Mouse (Mus musculus) neural tube, embryonic 13.5 days (tissue): ENCODE measurements at regions not wholly inside any gene's neighbourhood (a gene's known extent, or its start where the extent isn't known, plus 50 kb on each side); places are given as distances from the start of the nearest gene placed in this dataset.

Source experiments
- ATAC-seq: fragments of 200-750 bp; cut with Nextera tagmentation; 2 replicates; pipeline ENCODE4 v1.8.0; 2017; ENCODE audit warnings: low read depth, mild to moderate bottlenecking, moderate TSS enrichment, moderate library complexity
- H3K27ac ChIP-seq: fragments of 300-500 bp; sonication (generic); replicated peaks from 2 replicates; pipeline ENCODE4 v1.5.1; 2015; ENCODE audit warnings: moderate library complexity, mild to moderate bottlenecking, inconsistent platforms
- H3K27me3 ChIP-seq: fragments of 300-500 bp; sonication (generic); 2 replicates; pipeline ENCODE4 v1.6.1; 2015; ENCODE audit warnings: mild to moderate bottlenecking, inconsistent platforms
- H3K36me3 ChIP-seq: fragments of 300-500 bp; sonication (generic); 2 replicates; pipeline ENCODE4 v1.6.1; 2015; ENCODE audit warnings: mild to moderate bottlenecking, inconsistent platforms
- H3K4me1 ChIP-seq: fragments of 300-500 bp; sonication (generic); replicated peaks from 2 replicates; pipeline ENCODE4 v1.6.1; 2015; ENCODE audit warnings: inconsistent platforms
- H3K4me2 ChIP-seq: fragments of 300-500 bp; sonication (generic); 2 replicates; pipeline ENCODE4 v1.6.1; 2015; ENCODE audit warnings: inconsistent platforms, mild to moderate bottlenecking, moderate library complexity
- H3K4me3 ChIP-seq: fragments of 300-500 bp; sonication (generic); 2 replicates; pipeline ENCODE4 v1.5.1; 2015; ENCODE audit warnings: mild to moderate bottlenecking, inconsistent platforms
- H3K9ac ChIP-seq: fragments of 300-500 bp; sonication (generic); 2 replicates; pipeline ENCODE4 v1.6.1; 2015; ENCODE audit warnings: moderate library complexity, mild to moderate bottlenecking, inconsistent platforms
- H3K9me3 ChIP-seq: fragments of 300-500 bp; sonication (generic); 2 replicates; pipeline ENCODE4 v1.6.1; 2016; ENCODE audit warnings: inconsistent platforms
- WGBS: fragments of 180-500 bp; shearing (Covaris S2); methylation state at CpG from one replicate; pipeline ENCODE4 v1.1.7; 2015; 5-methylcytosine and 5-hydroxymethylcytosine counted together

DNA sequence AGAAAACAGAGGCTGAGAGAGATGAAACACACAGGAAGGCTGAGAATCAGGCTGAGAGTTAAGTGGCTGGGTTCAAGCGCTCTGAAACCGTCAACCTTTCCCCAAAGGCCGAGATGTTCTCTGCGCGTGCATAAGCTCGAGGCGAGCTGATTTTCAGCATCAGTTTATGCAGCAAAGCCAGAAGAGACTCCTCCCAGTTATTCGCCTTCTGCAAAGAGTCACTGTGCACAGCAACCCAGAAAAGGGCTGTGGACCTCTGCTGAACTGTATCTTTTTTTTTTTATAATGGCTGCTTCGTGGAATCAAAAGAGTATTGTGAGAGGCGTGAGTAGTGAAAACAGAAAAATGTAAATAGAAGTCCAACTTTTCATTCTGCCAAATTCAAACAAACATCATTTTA is 413.7 kb downstream of the Wdr11 start:
- no peaks in the 10 kb centered on the region for H3K9me3 ChIP-seq
- H3K4me1 ChIP-seq: peaks cover 16% of the 10 kb centered on the region
- no peak overlapping the region for H3K4me3 ChIP-seq
- 58% methylated on average over 10 of the region's 10 CpGs for WGBS
- no peaks in the 10 kb centered on the region for H3K36me3 ChIP-seq
- H3K27ac ChIP-seq: no peak overlapping the region
- no peak for ATAC-seq
- H3K4me2 ChIP-seq: no peak overlapping the region
- H3K9ac ChIP-seq: no peak overlapping the region
- 0 out of 2 replicates have a peak, but pooled peaks cover 3% of the 10 kb centered on the region for H3K27me3 ChIP-seq

DNA sequence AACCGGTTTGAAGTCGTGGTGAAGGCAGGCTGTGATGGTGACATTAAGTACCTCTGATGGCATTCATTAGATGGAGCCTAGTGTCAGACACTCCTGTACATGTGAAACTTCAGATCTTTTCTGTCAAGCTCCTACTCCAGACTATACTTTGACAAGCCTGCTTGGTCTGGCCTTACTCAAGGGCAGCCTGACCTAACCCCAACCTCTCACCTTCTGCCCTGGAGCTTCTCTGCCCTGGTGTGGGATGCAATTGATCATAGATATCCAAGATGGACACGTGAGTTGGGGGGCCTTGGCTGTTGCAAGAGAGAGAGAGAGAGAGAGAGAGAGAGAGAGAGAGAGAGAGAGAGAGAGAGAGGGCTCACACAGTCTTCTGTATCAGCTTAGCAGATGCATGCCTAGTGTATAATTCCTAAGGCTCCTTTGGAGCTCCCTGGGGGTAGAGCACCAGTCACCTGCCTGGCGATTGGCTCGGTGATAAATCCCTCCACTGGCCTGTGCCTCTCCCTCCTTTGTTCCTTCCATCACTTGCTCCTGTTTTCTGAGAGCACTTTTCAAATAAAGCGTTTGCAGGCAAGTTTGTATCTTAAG is 416.4 kb downstream of the Wdr11 start:
- H3K9me3 ChIP-seq: no peaks in the 10 kb centered on the region
- H3K4me3 ChIP-seq: no peak overlapping the region
- no peak for ATAC-seq
- H3K4me1 ChIP-seq: peaks cover 11% of the 10 kb centered on the region; the same call in 1 of the 2 replicates
- WGBS: 48% methylated on average over 6 of the region's 6 CpGs
- no peak overlapping the region for H3K9ac ChIP-seq
- H3K27ac ChIP-seq: no peak overlapping the region
- H3K4me2 ChIP-seq: no peak overlapping the region
- H3K36me3 ChIP-seq: no peaks in the 10 kb centered on the region
- peaks cover 7% of the 10 kb centered on the region; the same call in 1 of the 2 replicates for H3K27me3 ChIP-seq

DNA sequence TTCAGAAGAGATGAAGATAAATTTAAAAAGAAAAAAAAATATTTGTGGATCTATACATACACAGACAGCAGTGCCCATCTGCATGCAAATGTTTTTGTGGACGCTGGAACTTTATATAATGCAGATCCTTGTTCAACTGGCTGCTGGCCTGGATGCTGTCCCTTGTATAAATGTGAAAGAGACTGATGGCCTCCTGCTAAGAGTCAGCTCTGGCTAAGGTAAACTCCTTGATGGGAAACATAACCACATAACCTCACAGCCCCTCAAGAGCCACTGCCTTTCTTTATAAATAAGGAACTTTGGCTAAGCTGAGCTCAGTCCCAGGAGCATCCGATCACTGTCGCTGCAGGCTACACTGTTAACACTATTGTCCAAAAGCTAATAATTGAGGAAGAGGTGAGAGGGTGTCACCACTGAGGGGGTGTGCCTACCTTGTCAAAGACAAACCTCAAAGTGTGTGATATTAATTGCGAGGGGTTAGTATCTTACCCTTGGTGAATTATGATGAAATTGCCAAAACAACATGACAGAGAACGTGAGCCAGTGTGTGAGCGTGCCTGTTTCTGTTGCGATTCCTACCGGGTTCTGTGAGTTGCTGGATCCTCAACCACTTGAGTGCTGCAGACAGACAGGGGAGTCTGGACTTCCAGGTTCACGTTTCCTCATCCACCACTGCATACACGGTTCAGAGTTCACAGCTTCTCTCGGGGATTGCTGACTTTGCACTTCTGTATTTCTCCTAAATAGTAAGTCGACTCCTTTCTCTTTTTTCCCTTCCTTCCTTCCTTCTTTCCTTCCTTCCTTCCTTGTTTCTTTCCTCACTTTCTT is 417.1 kb downstream of the Wdr11 start:
- no peak overlapping the region for H3K4me3 ChIP-seq
- H3K9me3 ChIP-seq: no peaks in the 10 kb centered on the region
- H3K9ac ChIP-seq: no peak overlapping the region
- no peak overlapping the region for H3K4me2 ChIP-seq
- 64% methylated on average over 12 of the region's 12 CpGs for WGBS
- H3K27me3 ChIP-seq: peaks cover 7% of the 10 kb centered on the region; the same call in 1 of the 2 replicates
- H3K27ac ChIP-seq: no peak overlapping the region
- peaks cover 11% of the 10 kb centered on the region; the same call in 1 of the 2 replicates for H3K4me1 ChIP-seq
- H3K36me3 ChIP-seq: no peaks in the 10 kb centered on the region
- no peak for ATAC-seq

- no peak overlapping the region for H3K27ac ChIP-seq
- ATAC-seq: no peak
- H3K4me2 ChIP-seq: no peak overlapping the region
- no peak overlapping the region for H3K4me3 ChIP-seq
- peaks cover 5% of the 10 kb centered on the region; the same call in 1 of the 2 replicates for H3K27me3 ChIP-seq
- no peaks in the 10 kb centered on the region for H3K36me3 ChIP-seq
- no peak overlapping the region for H3K9ac ChIP-seq
- H3K9me3 ChIP-seq: no peaks in the 10 kb centered on the region
- H3K4me1 ChIP-seq: 0 out of 2 replicates have a peak, but pooled peaks cover 4% of the 10 kb centered on the region
- 83% methylated on average over 8 of the region's 8 CpGs for WGBS
These were observed 420.4 kb downstream of the Wdr11 start for GRCm38 (mm10) chr7:130012067-130012466.

GRCm38 (mm10) chr7:130013109-130013508 is 421.4 kb downstream of the Wdr11 start:
- Histone ChIP-seq H3K4me3 (no peak overlapping the region), H3K9ac (no peak overlapping the region), H3K27ac (no peak overlapping the region), H3K9me3 (no peaks in the 10 kb centered on the region), H3K36me3 (no peaks in the 10 kb centered on the region), H3K27me3 (peaks cover 3% of the 10 kb centered on the region; the same call in 1 of the 2 replicates), H3K4me2 (no peak overlapping the region), H3K4me1 (0 out of 2 replicates have a peak, but pooled peaks cover 4% of the 10 kb centered on the region)
- WGBS: 84% methylated on average over 6 of the region's 6 CpGs
- no peak for ATAC-seq

GRCm38 (mm10) chr7:130014609-130015008 is 422.9 kb downstream of the Wdr11 start:
- ATAC-seq: no peak
- WGBS: 71% methylated on average over 10 of the region's 10 CpGs

DNA sequence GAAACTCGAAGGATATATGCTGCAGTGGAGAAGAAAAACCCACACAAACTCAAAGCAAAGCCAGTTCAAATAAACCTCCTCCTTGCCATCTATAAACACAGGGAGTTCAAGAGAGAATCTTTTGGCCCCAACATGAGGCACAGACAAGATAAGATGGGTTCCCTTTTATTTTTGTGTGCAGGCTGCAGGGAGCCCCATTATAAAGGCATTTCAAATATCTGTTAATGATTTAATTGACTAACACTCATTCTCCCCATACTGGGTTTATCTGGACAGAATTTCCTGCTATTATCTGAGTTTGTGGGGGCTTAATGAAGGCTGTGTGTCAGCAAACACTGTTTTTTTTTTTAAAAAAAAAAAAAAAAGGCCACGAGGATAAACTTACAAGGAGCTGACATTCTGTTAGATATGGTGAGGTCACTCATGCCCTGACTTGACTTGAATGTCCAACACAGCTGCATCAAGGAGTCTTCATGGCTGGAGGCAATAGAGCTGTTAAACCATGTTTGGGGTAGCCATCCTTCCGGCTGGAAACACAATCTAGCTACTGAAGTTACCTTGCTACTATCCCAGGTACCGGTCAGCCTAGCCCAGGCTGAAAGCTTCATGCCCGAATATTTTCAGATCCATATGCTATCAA is 423.8 kb downstream of the Wdr11 start:
- Histone ChIP-seq H3K4me1 (no peaks in the 10 kb centered on the region), H3K27ac (no peak overlapping the region), H3K36me3 (no peaks in the 10 kb centered on the region), H3K9ac (no peak overlapping the region), H3K4me3 (no peak overlapping the region), H3K27me3 (peaks cover 3% of the 10 kb centered on the region; the same call in 1 of the 2 replicates), H3K9me3 (no peaks in the 10 kb centered on the region), H3K4me2 (no peak overlapping the region)
- WGBS: 77% methylated on average over 5 of the region's 5 CpGs
- no peak for ATAC-seq

More at GRCm38 (mm10) chr7:130014609-130015008, 422.9 kb downstream of the Wdr11 start:
- H3K4me2 ChIP-seq: no peak overlapping the region
- H3K27me3 ChIP-seq: peaks cover 3% of the 10 kb centered on the region; the same call in 1 of the 2 replicates
- no peaks in the 10 kb centered on the region for H3K36me3 ChIP-seq
- no peak overlapping the region for H3K4me3 ChIP-seq
- no peaks in the 10 kb centered on the region for H3K9me3 ChIP-seq
- no peak overlapping the region for H3K27ac ChIP-seq
- no peaks in the 10 kb centered on the region for H3K4me1 ChIP-seq
- no peak overlapping the region for H3K9ac ChIP-seq

DNA sequence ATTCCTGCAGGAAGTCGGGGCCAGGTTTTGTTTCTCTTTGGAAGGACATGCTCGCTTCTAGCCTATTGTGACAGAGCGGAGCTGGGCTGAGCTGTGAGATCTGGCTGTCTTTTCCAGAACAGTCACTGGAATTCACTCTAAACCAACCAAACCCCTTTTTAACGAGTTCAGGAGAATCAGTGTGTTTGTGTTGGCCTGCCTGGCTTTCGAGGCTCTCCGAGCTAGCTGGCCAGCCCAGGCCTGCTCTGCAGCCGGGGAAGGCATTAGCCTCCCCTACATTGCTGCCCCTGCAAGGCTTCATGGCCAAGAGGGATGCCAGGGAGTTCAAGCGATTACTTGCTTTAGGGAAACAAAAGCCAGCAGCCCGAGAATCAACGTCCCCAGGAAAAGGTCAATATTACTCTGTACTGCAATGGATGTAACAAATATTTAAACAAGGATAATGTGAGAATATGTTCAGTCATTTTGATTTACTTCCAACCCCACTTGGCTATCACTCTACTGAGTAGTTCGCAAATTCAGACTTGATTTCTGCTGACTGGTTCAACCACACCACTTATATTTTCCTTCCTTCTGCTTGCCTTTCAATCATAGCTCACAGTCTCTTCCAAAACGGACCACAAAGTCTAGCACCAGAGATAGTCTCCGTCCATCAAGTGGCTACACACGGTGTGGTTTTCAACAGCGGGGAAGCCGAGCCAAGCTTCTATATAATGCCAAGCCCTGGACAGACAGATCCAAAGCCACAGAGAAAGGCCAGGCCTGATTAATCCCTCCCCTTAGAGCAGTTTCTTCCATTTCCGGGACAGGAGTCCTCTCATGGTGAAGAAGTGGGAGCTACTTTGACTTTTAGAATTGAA is 424.6 kb downstream of the Wdr11 start:
- no peaks in the 10 kb centered on the region for H3K9me3 ChIP-seq
- H3K27ac ChIP-seq: no peak overlapping the region
- no peak overlapping the region for H3K4me3 ChIP-seq
- ATAC-seq: no peak
- H3K36me3 ChIP-seq: no peaks in the 10 kb centered on the region
- 82% methylated on average over 17 of the region's 17 CpGs for WGBS
- no peaks in the 10 kb centered on the region for H3K4me1 ChIP-seq
- H3K9ac ChIP-seq: no peak overlapping the region
- H3K4me2 ChIP-seq: no peak overlapping the region
- H3K27me3 ChIP-seq: peaks cover 2% of the 10 kb centered on the region; the same call in 1 of the 2 replicates

DNA sequence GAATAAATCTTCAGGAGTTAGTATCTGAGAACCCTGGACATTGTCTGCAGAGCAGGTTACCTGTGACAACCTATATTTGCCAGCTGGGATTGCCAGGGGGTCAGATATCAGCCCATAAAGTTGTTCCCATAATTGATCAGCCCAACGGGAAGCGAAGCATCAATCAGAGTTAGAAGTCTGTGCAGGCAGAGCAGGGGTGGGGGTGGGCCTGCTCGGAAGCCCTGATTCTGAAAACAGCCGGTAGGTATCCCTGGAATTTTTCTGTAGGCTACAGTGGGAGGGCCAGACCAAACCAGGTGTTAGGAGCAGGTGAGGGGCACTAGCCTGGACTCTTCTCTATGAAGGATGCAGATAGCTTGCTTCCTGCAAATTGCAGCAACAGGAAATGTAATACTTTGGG is 427.2 kb downstream of the Wdr11 start:
- no peak for ATAC-seq
- Histone ChIP-seq H3K9ac (no peak overlapping the region), H3K4me1 (no peaks in the 10 kb centered on the region), H3K27ac (no peak overlapping the region), H3K27me3 (no peaks in the 10 kb centered on the region), H3K36me3 (no peaks in the 10 kb centered on the region), H3K4me2 (no peak overlapping the region), H3K9me3 (no peaks in the 10 kb centered on the region), H3K4me3 (no peak overlapping the region)
- WGBS: 52% methylated on average over 4 of the region's 4 CpGs

- Histone ChIP-seq H3K4me3 (no peak overlapping the region), H3K9me3 (no peaks in the 10 kb centered on the region), H3K27ac (no peak overlapping the region), H3K9ac (no peak overlapping the region), H3K4me1 (no peaks in the 10 kb centered on the region), H3K27me3 (no peaks in the 10 kb centered on the region), H3K4me2 (no peak overlapping the region), H3K36me3 (no peaks in the 10 kb centered on the region)
- no peak for ATAC-seq
These were observed 437.3 kb downstream of the Wdr11 start for GRCm38 (mm10) chr7:130028945-130029344.

- no peaks in the 10 kb centered on the region for H3K36me3 ChIP-seq
- WGBS: 85% methylated on average over 4 of the region's 4 CpGs
- H3K4me1 ChIP-seq: no peaks in the 10 kb centered on the region
- no peak overlapping the region for H3K9ac ChIP-seq
- no peak overlapping the region for H3K4me3 ChIP-seq
- no peaks in the 10 kb centered on the region for H3K27me3 ChIP-seq
- no peak for ATAC-seq
- H3K4me2 ChIP-seq: no peak overlapping the region
- no peaks in the 10 kb centered on the region for H3K9me3 ChIP-seq
- H3K27ac ChIP-seq: no peak overlapping the region
These were observed 439.0 kb downstream of the Wdr11 start for GRCm38 (mm10) chr7:130030711-130031110.
